ENCODE assay signal across 22 mouse cellular contexts in genomic region chr12:5943346-5943925, GRCm38 (mm10).
A peak's percentile ranks its signal among the peaks of the same experiment; 100 is the strongest.
DNase-seq lines count a peak whose midpoint lies in the region; ATAC-seq and TF ChIP-seq lines count a peak whose summit lies in the region.
"Had no signal": no experiment of that assay in that cellular context is flagged by ENCODE, and none has a peak within 500 bp of the region (broad histone marks: within the 10 kb centered on the region; RNA-seq: fewer than 3 reads in every experiment).

No protein-coding gene starts in this region.

- H3K27me3 ChIP-seq in forebrain, postnatal 0 days (ENCODE audit: insufficient read depth, low read length) = no peaks in the 10 kb centered on the region
- no peaks in the 10 kb centered on the region for H3K27me3 ChIP-seq in forebrain, embryonic 15.5 days
- H3K27me3 ChIP-seq in midbrain, postnatal 0 days (ENCODE audit: insufficient read depth, low read length) = no peaks in the 10 kb centered on the region
- no peaks in the 10 kb centered on the region for H3K27me3 ChIP-seq in midbrain, embryonic 15.5 days (replicated peaks)
- H3K27me3 ChIP-seq: CH12.LX; forebrain, embryonic 13.5 days; heart, embryonic 15.5 days; hindbrain, embryonic 15.5 days; Patski had no signal

- H3K27ac ChIP-seq in forebrain, postnatal 0 days (ENCODE audit: low read depth, low read length) = no peak overlapping the region
- H3K27ac ChIP-seq in forebrain, embryonic 15.5 days (replicated peaks) = no peak overlapping the region
- H3K27ac ChIP-seq in midbrain, postnatal 0 days (ENCODE audit: low read depth, low read length) = no peak overlapping the region; the same call in 1 of the 2 replicates
- H3K27ac ChIP-seq in midbrain, embryonic 15.5 days = no peak overlapping the region
- H3K27ac ChIP-seq: embryonic facial prominence, embryonic 10.5 days; forebrain, embryonic 13.5 days; heart, adult 2 months; heart, embryonic 15.5 days; hindbrain, embryonic 15.5 days had no signal

- H3K36me3 ChIP-seq in forebrain, postnatal 0 days (ENCODE audit: insufficient read depth) = no peaks in the 10 kb centered on the region
- H3K36me3 ChIP-seq in forebrain, embryonic 15.5 days = no peaks in the 10 kb centered on the region
- H3K36me3 ChIP-seq in midbrain, postnatal 0 days (ENCODE audit: insufficient read depth, low read length) = no peaks in the 10 kb centered on the region
- H3K36me3 ChIP-seq in midbrain, embryonic 15.5 days (replicated peaks) = no peaks in the 10 kb centered on the region
- H3K36me3 ChIP-seq: embryonic facial prominence, embryonic 10.5 days; heart, embryonic 15.5 days; hindbrain, embryonic 15.5 days had no signal

- H3K9ac ChIP-seq in forebrain, postnatal 0 days = no peak overlapping the region
- H3K9ac ChIP-seq in forebrain, embryonic 15.5 days (replicated peaks) = no peak overlapping the region
- H3K9ac ChIP-seq in midbrain, postnatal 0 days (replicated peaks; ENCODE audit: low read length, poor library complexity, severe bottlenecking) = no peak overlapping the region
- no peak overlapping the region for H3K9ac ChIP-seq in midbrain, embryonic 15.5 days
- H3K9ac ChIP-seq: forebrain, embryonic 13.5 days; heart, embryonic 15.5 days; hindbrain, embryonic 15.5 days had no signal

- TF ChIP-seq CTCF in forebrain, postnatal 0 days (IDR thresholded peaks at IDR 0.05; ENCODE audit: low read depth) = no peak
- TF ChIP-seq CTCF in midbrain, postnatal 0 days (IDR thresholded peaks at IDR 0.05) = no peak

- H3K9me3 ChIP-seq in forebrain, postnatal 0 days (ENCODE audit: low read length) = no peaks in the 10 kb centered on the region
- no peaks in the 10 kb centered on the region for H3K9me3 ChIP-seq in forebrain, embryonic 15.5 days
- no peaks in the 10 kb centered on the region for H3K9me3 ChIP-seq in midbrain, postnatal 0 days (ENCODE audit: low read length)
- H3K9me3 ChIP-seq in midbrain, embryonic 15.5 days = no peaks in the 10 kb centered on the region
- H3K9me3 ChIP-seq: embryonic facial prominence, embryonic 10.5 days; forebrain, embryonic 13.5 days; heart, embryonic 15.5 days; hindbrain, embryonic 15.5 days had no signal

- H3K4me1 ChIP-seq in forebrain, postnatal 0 days (ENCODE audit: insufficient read depth) = no peaks in the 10 kb centered on the region
- H3K4me1 ChIP-seq in forebrain, embryonic 15.5 days = no peaks in the 10 kb centered on the region
- no peaks in the 10 kb centered on the region for H3K4me1 ChIP-seq in midbrain, postnatal 0 days (ENCODE audit: insufficient read depth, low read length)
- no peaks in the 10 kb centered on the region for H3K4me1 ChIP-seq in midbrain, embryonic 15.5 days
- H3K4me1 ChIP-seq: embryonic facial prominence, embryonic 10.5 days; forebrain, embryonic 13.5 days; heart, embryonic 15.5 days; hindbrain, embryonic 15.5 days had no signal

- WGBS in forebrain, postnatal 0 days = 79% methylated on average over 11 of the region's 11 CpGs
- 89% methylated on average over 11 of the region's 11 CpGs for WGBS in forebrain, embryonic 15.5 days
- WGBS in midbrain, postnatal 0 days = 80% methylated on average over 11 of the region's 11 CpGs
- WGBS in midbrain, embryonic 15.5 days = 81% methylated on average over 11 of the region's 11 CpGs

- ATAC-seq in forebrain, postnatal 0 days = peak; percentile 25; the same call in 1 of the 2 replicates
- no peak for ATAC-seq in forebrain, embryonic 15.5 days (replicated peaks)
- ATAC-seq in midbrain, postnatal 0 days (ENCODE audit: low FRiP score) = no peak
- ATAC-seq in midbrain, embryonic 15.5 days (replicated peaks) = no peak
- ATAC-seq: activated CD4-positive, CD25-positive, alpha-beta regulatory T cell, adult 4 months; forebrain, embryonic 13.5 days; Patski had no signal

- peak; percentile 17 for DNase-seq in forebrain, postnatal 0 days
- DNase-seq in midbrain, postnatal 0 days (ENCODE audit: low spot score) = peak; percentile 17
- DNase-seq in right cerebral cortex, adult 2 months (ENCODE audit: low spot score in 2 of 2) = peak; percentile 12 to 22
- DNase-seq in right cerebral cortex, postnatal 14 days = no peak
- no peak for DNase-seq in embryo, embryonic 9.5 days (ENCODE audit: extremely low spot score)
- DNase-seq: adrenal gland, postnatal 36 days; cerebellum, adult 11 months; cerebellum, adult 8-10 months; cerebellum, postnatal 36 days; gastrocnemius, postnatal 14 days; heart, adult 2 months; heart, postnatal 14 days had no signal

- no peak overlapping the region for H3K4me3 ChIP-seq in forebrain, postnatal 0 days (ENCODE audit: low read depth, low read length)
- H3K4me3 ChIP-seq in forebrain, embryonic 15.5 days = no peak overlapping the region
- H3K4me3 ChIP-seq in midbrain, postnatal 0 days (ENCODE audit: low read depth, low read length) = no peak overlapping the region
- no peak overlapping the region for H3K4me3 ChIP-seq in midbrain, embryonic 15.5 days
- H3K4me3 ChIP-seq: embryonic facial prominence, embryonic 10.5 days; forebrain, embryonic 13.5 days; heart, adult 2 months; heart, embryonic 15.5 days; hindbrain, embryonic 15.5 days had no signal

- no peak overlapping the region for H3K4me2 ChIP-seq in forebrain, postnatal 0 days (ENCODE audit: low read depth)
- no peak overlapping the region for H3K4me2 ChIP-seq in forebrain, embryonic 15.5 days (replicated peaks)
- H3K4me2 ChIP-seq in midbrain, postnatal 0 days (ENCODE audit: low read depth, low read length, poor library complexity, severe bottlenecking) = no peak overlapping the region
- no peak overlapping the region for H3K4me2 ChIP-seq in midbrain, embryonic 15.5 days
- H3K4me2 ChIP-seq: forebrain, embryonic 13.5 days; heart, embryonic 11.5 days; heart, embryonic 15.5 days; hindbrain, embryonic 15.5 days had no signal

Comparison
In these comparisons a context has a peak if more than half of its experiments do, and no peak if none do; other contexts are left out.
1. DNase-seq: peak in forebrain, postnatal 0 days (single experiment), midbrain, postnatal 0 days (single experiment) and right cerebral cortex, adult 2 months (2 of 2); none in right cerebral cortex, postnatal 14 days (single experiment) and embryo, embryonic 9.5 days (single experiment).